Mouse (Mus musculus) heart, adult 11 months (tissue): Measurements from ENCODE around the gene Etl4.

Experiments used
- DNase-seq: peaks from one replicate; pipeline ENCODE4 v3.0.0; 2022

Etl4 gene

GRCm38 (mm10) chr2:20446180-20446579 lies 536.6 kb downstream of the Etl4 start:
- DNase-seq = no peak

GRCm38 (mm10) chr2:20450945-20451344 lies 541.4 kb downstream of the Etl4 start:
- DNase-seq = no peak

GRCm38 (mm10) chr2:20453506-20454206 lies 544.1 kb downstream of the Etl4 start:
- DNase-seq = no peak

DNA sequence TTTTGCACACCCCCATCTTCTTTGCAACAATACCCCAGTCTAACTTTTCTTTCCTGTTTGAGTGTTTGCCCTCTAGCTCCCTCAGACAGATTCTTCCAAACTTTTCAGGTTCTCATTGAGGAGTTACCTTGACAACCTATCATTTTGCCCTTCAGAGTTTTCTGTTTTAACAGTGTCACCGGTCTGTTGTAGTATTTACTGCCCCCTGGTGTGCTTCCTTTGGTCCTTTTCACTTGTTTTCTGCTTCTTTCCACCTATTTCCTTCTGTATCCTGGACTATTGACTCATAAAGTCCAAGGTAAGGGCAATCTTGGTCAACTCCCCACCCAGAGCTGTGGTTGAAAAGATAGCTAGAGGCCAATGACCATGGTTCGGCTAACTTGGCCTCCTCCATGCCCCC lies 569.6 kb downstream of the Etl4 start:
- DNase-seq = no peak

DNA sequence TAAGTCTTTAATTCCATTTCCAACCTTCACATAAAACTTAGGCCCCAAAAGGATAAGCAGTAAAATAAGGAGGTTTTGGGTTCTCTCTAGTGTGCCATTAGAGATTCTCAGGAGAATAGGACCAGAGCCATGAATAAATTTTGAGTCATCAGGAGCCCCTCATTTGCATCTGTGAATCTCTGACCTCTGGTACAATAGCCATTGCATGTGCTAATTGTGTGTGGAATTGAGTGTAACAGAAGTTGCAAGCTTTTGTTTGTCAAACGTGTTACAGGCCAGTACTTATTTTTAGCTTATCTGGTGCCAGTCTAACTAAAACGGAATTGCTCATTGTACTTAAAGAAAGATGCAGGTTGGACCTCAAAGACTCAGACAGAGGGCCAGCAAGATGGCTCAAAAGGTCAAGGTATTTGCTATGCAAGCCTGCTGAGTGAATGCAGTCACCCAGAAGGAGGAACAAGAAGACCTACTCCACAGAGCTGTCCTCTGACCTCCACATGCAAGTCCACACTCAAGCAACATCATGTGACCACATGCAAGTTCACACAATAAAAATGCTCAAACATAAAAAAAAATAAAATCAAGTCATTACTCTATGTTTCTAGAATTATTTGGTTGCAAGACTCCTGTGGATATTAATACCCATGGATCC lies 576.7 kb downstream of the Etl4 start:
- no peak for DNase-seq

- DNase-seq = no peak
Measured at GRCm38 (mm10) chr2:20489090-20489489, 579.5 kb downstream of the Etl4 start.

GRCm38 (mm10) chr2:20492125-20492524 lies 582.5 kb downstream of the Etl4 start:
- no peak for DNase-seq

DNA sequence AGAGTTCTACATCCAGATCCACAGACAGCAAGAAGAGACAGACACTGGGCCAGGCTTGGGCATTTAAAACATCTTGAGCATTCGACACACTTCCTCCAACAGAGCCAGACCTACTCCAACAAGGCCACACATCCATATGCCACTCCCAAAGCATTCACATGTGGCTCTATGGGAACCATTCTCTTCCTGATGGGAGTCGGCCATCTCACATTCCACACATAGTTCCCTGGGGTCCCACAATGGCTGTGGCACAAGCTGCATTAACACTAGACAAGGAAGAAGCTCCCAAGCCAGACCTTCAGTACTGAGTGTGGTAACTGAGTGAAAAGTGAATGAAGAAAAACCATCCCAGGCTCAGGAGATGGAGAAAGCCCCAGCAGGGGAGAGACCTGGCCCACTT lies 584.2 kb downstream of the Etl4 start:
- no peak for DNase-seq

DNA sequence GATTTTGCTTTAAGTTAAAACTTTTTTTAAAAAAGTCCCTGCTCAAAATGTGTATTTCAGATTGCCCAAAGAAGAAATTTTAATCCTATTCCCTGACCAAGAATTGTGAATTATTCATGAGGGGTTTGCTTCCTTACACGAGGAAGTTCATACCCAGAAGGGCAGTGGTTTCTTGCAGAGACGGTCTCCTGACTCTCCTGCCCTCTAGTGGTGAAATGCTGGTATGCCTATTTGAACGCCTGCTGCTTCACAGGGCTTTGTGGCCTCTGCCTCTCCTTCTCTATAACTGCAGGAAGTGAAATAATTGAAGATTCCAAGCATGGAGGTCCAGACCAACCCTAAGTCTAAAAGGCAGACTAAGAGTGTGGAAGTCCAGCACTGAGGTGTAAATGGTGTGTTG lies 585.1 kb downstream of the Etl4 start:
- DNase-seq = no peak

GRCm38 (mm10) chr2:20496219-20496800 lies 586.7 kb downstream of the Etl4 start:
- peak; percentile 92 for DNase-seq

DNA sequence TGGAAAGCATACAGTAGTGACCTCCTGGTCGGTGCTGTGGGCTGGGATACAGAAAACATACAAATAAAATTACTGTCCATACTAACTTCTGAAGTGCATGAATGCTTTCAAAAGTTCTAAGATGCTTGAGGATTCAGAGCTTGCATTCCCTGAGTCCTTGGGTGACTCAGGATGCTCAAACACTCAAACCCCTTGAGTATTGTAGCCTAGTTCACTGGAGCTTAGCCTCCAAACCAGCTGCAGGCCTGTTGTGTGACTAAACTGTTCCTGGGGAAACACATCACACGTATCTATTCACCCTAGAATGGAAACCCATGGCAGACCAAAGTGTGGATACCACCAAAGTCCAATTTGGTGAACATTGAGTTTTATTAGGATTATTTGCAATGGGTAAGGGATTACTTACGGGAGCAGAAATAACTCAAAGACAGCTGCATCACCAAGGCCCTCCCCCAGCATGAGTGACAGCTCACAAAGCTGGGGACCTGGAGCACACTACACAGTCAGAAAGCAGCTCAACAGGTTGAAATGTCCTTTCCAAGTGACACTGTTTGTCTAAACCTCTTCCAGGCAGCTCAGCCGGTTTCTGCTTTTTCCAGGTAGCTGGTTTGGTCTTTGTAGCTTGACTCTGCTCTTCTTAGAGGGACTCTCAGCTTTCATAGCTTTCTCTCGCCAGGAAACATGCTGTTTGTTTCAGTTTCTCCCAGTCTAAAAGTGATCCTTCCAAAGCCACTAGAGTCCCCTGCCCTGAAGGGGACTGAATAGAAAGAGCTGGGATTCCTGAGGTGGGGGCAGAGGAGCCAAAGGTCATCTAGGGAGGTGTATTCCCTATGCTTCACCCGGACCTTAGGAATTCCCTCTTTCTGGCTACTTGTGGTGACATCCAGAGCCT lies 598.5 kb downstream of the Etl4 start:
- no peak for DNase-seq

DNA sequence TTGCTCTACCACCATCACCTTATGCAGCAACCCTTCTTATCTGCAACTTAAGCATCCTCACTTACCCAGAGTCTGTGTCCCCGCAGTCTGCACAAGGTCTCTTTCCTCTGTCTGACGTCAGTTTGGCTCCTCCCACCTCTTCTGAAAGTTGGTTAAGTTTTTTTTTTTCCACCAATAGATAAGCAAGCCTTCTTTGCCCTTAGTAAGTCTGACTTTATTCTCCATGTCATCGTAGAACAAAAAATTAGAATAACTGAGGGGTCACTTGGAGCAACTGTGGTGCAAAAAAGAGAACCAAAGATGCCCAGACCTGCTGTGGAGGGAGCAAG lies 599.1 kb downstream of the Etl4 start:
- no peak for DNase-seq

- no peak for DNase-seq
Measured at GRCm38 (mm10) chr2:20510061-20510460, 600.5 kb downstream of the Etl4 start.

DNA sequence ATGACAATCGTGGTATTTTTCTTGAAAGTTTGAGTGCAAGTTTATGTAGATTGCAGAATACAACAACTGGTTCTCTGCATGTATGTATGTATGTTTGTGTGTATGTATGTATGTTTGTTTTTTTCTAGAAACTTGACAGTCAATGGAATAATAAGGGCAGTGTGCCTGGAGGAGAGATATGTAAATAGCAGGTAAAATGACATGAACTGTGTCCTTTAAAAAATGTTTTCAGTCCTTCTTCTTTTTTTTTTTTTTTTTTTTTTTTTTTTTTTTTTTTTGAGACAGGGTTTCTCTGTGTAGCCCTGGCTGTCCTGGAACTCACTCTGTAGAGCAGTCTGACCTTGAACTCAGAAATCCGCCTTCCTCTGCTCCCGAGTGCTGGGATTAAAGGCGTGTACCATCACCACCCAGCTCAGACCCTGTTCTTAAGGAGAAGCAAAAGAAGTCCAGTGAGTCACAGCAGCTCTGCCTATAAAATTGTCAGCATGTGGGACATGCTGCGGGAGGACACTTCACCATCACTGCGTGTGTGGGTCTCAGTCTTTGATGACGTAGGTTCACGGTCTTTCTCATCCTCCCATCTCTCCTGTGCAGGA lies 606.8 kb downstream of the Etl4 start:
- DNase-seq = peak; percentile 68

GRCm38 (mm10) chr2:20517853-20518252 lies 608.3 kb downstream of the Etl4 start:
- peak; percentile 67 for DNase-seq

- DNase-seq = peak; percentile 95
Measured at GRCm38 (mm10) chr2:20518506-20518905, 608.9 kb downstream of the Etl4 start.

DNA sequence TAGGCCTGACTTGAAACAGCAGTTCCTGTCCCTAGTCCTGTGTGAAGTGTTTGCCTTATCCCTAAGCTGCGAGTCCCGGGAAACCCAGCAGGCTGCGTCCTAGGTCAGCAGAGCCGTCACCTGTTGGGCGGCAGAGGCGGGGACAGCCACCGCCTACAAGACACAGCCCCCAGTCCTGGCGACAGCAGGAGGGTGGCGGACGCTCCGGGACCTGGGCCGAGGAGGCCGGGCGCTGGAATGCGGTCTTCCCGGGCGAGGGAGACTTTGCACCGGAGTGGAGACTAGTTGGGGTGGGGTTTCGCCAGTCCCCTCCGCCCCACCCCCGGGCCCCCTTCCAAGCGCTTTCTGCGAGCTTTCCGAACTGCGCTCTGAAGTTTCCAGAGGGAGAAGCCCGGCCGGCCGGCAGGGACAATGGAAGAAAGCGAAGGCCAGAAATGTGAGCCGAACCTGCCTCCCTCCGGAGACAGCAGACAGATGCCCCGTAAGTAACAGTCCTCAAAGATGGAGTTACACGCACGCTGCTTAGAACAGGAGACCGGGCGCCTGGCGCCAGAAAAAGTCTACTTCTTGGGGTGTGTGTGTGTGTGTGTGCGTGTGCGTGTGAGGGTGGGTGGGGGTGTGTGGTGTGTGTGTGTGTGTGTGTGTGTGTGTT lies 610.0 kb downstream of the Etl4 start:
- peak; percentile 97 for DNase-seq

DNA sequence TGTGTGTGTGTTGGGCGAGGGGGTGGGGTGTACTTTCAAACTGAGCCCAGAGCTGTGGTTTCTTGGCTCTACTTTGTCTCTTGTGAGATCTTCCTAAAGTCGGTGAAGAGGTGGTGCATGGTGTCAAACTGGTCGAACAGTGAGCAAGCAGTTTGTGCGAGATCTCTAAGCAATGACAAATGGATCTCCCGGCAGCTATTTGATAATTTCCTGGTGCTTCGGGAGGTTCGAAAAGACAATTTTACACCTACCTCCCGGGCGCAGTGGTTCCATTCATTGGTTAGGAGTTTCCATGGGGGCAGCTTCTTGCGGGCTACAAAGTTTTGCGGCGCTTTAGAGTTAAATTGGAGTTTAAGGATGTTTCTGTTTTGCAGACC lies 610.5 kb downstream of the Etl4 start:
- peak; percentile 81 for DNase-seq

- DNase-seq = peak; percentile 98
Measured at GRCm38 (mm10) chr2:20520636-20521595, 611.3 kb downstream of the Etl4 start.

DNA sequence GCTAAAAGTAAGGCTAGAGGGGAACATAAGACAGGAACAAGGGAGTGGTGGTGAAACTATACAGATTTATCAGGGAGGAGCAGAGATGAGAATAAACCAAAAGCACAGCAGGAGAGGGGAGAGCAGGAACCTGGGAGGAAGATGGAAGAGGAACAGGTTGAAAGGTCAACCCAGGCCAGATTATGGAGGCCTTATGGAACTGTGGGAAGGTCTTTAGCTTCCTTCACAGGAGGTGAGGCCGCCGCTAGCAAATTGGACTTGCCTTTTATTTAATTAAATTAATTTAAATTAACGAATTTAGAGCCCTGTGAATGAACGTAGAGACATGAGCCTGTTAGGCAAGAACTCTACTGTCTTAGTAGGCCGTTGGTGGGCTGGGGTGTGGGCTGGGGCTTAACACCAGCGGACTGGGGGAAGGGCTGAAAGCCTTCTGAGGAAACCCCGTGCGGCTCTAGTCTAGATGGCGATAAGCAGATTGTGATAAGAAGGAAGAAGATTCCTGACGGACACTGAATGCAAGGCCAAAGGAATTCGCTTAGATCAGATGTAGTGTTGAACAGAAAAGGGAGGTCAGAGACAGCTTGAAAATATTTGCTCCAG lies 612.2 kb downstream of the Etl4 start:
- peak; percentile 85 for DNase-seq

DNA sequence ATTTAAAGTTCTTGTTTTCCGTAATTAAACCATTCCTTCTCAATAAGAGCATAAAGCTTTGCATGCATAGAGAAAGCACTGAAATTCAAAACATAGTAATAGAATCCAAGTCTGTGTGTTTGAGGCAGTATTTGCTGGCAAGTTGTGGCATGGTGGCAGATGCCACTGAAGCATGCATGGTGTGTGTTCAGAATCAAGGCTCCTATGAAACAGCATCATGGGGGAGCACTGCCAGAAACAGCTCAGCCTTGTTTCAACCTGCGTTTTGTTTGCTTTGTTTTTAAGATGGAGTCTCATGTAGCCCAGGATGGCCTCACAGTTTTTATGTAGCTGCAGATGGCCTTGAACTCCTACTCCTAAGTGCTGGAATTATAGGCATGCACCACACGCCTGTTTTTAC lies 614.1 kb downstream of the Etl4 start:
- DNase-seq = peak; percentile 13
